Mouse (Mus musculus) thymus, adult 2 months (tissue): ENCODE results near the gene Rsph6a. TPM values are rescaled to one million over a fixed set of nuclear protein-coding genes. Genes with fewer than 3 reads are reported as not detected.

ENCODE experiments used
- DNase-seq: peaks from one replicate; pipeline ENCODE4 v3.0.0; 2021
- H3K27ac ChIP-seq: fragments of 200-500 bp; 2 replicates; pipeline ENCODE4 v1.5.1; 2012; ENCODE audit warnings: low read length, control low read depth; ENCODE audit not compliant: control insufficient read depth, insufficient read depth
- H3K27me3 ChIP-seq: fragments of 200-500 bp; 2 replicates; pipeline ENCODE4 v1.6.1; 2012; ENCODE audit warnings: mild to moderate bottlenecking, low read length, moderate library complexity, mixed read lengths; ENCODE audit not compliant: control insufficient read depth, insufficient read depth
- H3K36me3 ChIP-seq: fragments of 200-500 bp; 2 replicates; pipeline ENCODE4 v1.6.1; 2012; ENCODE audit warnings: mild to moderate bottlenecking, low read length, moderate library complexity; ENCODE audit not compliant: control insufficient read depth, insufficient read depth
- H3K4me1 ChIP-seq: fragments of 200-500 bp; replicated peaks from 2 replicates; pipeline ENCODE4 v1.6.1; 2012; ENCODE audit warnings: low read length; ENCODE audit not compliant: control insufficient read depth, insufficient read depth
- H3K4me3 ChIP-seq: fragments of 200-500 bp; 2 replicates; pipeline ENCODE4 v1.5.1; 2012; ENCODE audit warnings: mild to moderate bottlenecking, low read length, control low read depth, moderate library complexity; ENCODE audit not compliant: control insufficient read depth, insufficient read depth
- CTCF ChIP-seq: fragments of 200-500 bp; IDR thresholded peaks from 2 replicates; pipeline ENCODE4 v1.5.1; 2012; ENCODE audit warnings: mild to moderate bottlenecking, control low read depth, low read length, moderate library complexity, borderline replicate concordance; ENCODE audit not compliant: control insufficient read depth, poor library complexity, insufficient read depth; ENCODE audit errors: extremely low read depth
- POLR2A ChIP-seq: fragments of 200-500 bp; IDR thresholded peaks from 2 replicates; pipeline ENCODE4 v1.6.1; 2012; ENCODE audit warnings: mild to moderate bottlenecking, low read length, control low read depth, moderate library complexity; ENCODE audit not compliant: control insufficient read depth, poor library complexity, insufficient read depth; ENCODE audit errors: extremely low read depth
- WGBS: fragments of 180-500 bp; shearing (Covaris S2); methylation state at CpG from one replicate; pipeline ENCODE4 v1.1.7; 2018; 5-methylcytosine and 5-hydroxymethylcytosine counted together
- polyA plus RNA-seq: library from polyadenylated mRNA; depleted of rRNA; stranded (reverse); fragments of >200 nt; gene quantifications from 2 replicates; pipeline ENCODE4 v1.2.3, GENCODE M21; 2012

Rsph6a gene
- polyA plus RNA-seq, 1 experiment: 0.18 TPM

DNA sequence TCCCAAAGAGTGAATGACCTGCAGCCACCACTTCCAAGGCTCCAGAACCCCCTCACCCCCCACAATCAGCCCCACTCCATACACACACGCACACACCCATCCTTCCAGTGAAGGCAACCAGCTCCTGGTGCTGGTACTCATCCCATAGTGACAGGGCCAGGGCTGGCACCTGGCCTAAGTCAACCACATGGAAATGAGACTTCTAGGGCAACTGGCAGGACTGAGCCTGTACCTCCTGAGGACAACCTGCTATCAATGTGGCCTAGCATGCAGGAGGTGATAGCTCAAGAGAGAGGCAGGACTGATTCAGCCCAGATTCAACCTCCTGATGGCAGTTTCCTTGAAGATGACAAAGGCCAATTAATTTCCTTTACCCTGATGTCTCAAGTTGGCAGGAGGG lies 45.8 kb downstream of the Rsph6a start:
- peaks cover 9% of the 10 kb centered on the region for H3K4me1 ChIP-seq
- no peak overlapping the region for H3K4me3 ChIP-seq
- TF ChIP-seq CTCF (no peak), POLR2A (no peak)
- H3K27me3 ChIP-seq: peaks cover 7% of the 10 kb centered on the region
- H3K36me3 ChIP-seq: no peaks in the 10 kb centered on the region
- whole genome bisulfite sequencing: 96% methylated on average over 1 of the region's 1 CpGs
- H3K27ac ChIP-seq: no peak overlapping the region
- no peak for DNase-seq

DNA sequence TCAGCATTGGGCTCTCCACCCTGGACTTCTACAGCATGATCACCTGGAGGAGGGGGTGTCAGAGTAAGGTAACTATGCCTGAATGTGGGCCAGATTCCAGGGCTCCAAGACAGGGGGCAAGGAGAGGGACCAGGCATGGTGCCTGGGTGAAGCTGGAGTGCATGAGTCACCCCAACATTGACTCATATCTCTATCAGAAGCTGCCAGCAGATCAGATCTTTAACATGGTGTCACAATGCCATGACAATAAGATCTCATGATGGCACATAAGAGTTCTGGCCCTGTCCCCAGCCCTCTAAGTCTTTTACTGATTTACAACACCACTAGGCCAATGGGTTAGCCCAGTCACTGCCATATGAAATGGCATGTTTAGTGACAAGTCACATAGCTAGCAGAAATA lies 49.3 kb downstream of the Rsph6a start:
- Histone ChIP-seq H3K27ac (no peak overlapping the region), H3K4me1 (no peaks in the 10 kb centered on the region), H3K4me3 (no peak overlapping the region), H3K36me3 (no peaks in the 10 kb centered on the region), H3K27me3 (no peaks in the 10 kb centered on the region)
- TF ChIP-seq CTCF: no peak
- no peak for TF ChIP-seq POLR2A
- DNase-seq: no peak

DNA sequence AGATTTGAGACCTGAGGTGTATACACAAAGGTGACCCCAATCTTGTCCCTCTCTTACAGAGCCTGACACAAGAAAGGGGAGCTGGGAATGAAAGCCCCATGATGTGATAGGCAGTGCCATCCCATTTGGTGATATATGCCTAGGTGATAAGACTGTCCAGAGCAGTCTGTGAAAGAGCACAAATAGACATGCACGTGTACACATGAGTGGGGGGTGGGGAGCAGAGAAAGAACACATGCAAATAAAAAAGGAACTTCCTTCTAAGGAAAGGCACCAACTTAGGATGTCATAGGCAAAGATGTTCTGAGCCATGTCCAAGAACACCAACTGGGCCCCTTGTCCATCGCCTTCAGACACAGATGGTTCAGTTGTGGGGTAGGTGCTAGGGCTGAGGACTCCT lies 50.0 kb downstream of the Rsph6a start:
- Histone ChIP-seq H3K27ac (no peak overlapping the region), H3K4me3 (no peak overlapping the region), H3K36me3 (no peaks in the 10 kb centered on the region), H3K4me1 (no peaks in the 10 kb centered on the region), H3K27me3 (no peaks in the 10 kb centered on the region)
- no peak for DNase-seq
- WGBS: 87% methylated on average over 2 of the region's 2 CpGs
- no peak for TF ChIP-seq CTCF
- no peak for TF ChIP-seq POLR2A

DNA sequence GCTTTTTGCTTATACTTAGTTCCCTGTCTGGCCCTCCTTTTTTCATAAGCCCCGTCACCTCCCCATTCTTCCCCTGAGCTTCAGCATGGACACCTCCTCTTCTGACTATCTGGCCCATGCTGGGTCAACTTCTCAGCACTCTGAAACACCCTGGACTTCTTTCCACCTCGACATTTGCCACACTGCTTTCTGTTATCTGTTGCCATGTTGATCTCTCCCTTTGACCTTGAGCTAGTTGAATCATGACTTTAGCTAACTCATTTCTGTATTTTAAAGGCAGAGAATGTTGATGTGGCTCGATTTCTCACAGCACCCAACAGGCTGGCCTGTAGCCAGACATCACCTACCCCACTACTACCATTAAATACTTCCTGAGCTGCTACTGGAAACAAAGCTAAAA lies 52.9 kb downstream of the Rsph6a start:
- DNase-seq: no peak
- Histone ChIP-seq H3K27ac (no peak overlapping the region), H3K4me1 (no peaks in the 10 kb centered on the region), H3K36me3 (no peaks in the 10 kb centered on the region), H3K4me3 (no peak overlapping the region), H3K27me3 (no peaks in the 10 kb centered on the region)
- TF ChIP-seq CTCF (no peak), POLR2A (no peak)
- WGBS: 63% methylated on average over 3 of the region's 3 CpGs

DNA sequence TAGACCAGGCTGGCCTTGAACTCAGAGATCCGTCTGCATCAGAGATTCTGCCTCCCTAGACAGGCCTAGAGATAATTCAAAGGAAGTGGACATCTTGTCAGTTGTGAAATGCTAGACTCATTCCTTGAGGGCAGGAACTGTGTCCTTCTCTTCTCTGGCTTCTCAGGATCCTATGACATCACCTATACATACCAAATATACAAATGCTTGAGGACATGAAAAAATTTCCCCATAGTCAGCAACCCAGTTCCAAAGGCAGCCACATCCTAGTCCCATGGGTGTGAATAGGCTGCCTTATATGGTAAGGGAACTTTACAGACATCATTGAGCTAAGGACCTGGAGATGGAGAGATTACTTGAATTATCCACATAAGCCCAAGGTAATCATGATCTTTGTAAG lies 55.1 kb downstream of the Rsph6a start:
- TF ChIP-seq CTCF (no peak), POLR2A (no peak)
- Histone ChIP-seq H3K27ac (no peak overlapping the region), H3K27me3 (no peaks in the 10 kb centered on the region), H3K4me3 (no peak overlapping the region), H3K4me1 (no peaks in the 10 kb centered on the region), H3K36me3 (no peaks in the 10 kb centered on the region)
- no peak for DNase-seq
- WGBS: 97% methylated on average over 1 of the region's 1 CpGs

DNA sequence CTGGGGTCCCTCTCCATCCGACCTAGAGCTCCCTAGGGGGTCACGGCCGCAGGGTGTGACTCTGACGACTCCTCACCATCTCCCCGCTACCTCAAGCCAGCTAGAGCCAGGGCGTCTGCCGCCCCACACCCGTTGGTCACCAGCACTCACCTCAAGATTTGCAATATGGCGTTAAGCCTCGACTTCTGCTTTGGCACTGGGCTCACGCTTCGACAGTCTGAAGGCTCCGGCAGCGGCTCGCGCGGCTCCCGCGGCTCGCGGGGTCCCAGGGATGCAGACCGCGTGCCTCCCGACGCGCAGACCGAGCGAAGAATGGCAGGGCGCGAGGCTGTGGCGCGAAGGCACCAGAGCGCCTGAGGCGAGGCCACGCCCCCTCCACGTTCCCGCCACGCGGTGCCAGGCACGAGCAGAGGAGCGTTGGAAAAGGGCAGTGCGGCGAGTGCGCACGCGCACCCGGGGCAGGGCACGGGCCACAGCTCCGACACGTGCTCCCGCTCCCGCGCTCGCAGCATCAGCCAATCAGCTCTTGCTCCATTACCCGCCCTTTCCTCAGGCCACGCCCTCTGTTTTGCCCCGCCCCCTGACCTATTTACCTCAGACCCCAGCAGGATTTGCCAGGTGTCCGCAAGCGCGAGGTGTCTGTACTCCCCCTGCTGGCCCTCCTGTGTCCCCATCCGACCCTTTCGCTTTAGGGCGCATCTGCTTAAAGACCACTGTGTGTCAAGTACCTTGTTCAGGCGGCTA lies 63.7 kb downstream of the Rsph6a start, which contains the start of gene Gm4969:
Gene Gm4969 (minus strand): TSS at position 341 of the 744 bp plus-strand sequence.
- Histone ChIP-seq H3K27ac (no peak within 1 kb of the TSS), H3K27me3 (no peaks in the 10 kb centered on the region), H3K4me1 (peaks cover 7% of the 10 kb centered on the region), H3K4me3 (no peak within 1 kb of the TSS), H3K36me3 (no peaks in the 10 kb centered on the region)
- peak; percentile 52 for DNase-seq
- TF ChIP-seq POLR2A (no peak), CTCF (no peak)
- 51% methylated on average over 64 of the region's 64 CpGs for WGBS

DNA sequence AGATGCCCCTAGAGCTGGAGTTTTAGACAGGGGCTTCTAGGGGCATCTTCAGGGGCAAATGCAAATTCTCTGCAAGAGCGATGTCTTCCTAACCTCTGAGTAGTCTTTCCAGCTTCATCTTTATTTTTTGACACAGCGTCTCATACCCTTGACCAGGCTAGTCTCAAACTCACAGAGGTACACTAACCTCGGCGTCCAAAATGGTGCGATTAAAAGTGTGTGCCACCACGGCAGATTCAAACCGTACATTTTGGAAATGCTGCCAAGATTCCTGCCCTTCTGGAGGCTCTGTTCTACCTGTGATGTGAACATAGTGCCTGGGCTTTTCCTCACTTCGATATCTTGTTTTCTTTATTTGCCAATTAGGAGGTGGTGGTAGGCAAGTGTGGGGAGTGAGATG lies 64.6 kb downstream of the Rsph6a start:
- 97% methylated on average over 8 of the region's 8 CpGs for WGBS
- no peak overlapping the region for H3K4me3 ChIP-seq
- no peaks in the 10 kb centered on the region for H3K36me3 ChIP-seq
- TF ChIP-seq POLR2A: no peak
- no peak for DNase-seq
- H3K27ac ChIP-seq: no peak overlapping the region
- H3K27me3 ChIP-seq: no peaks in the 10 kb centered on the region
- H3K4me1 ChIP-seq: peaks cover 7% of the 10 kb centered on the region
